Mouse (Mus musculus): ENCODE results near the gene Olfr742. TPM values are rescaled to one million over a fixed set of nuclear protein-coding genes. Genes with fewer than 3 reads are reported as not detected.

The Olfr742 gene
- polyA plus RNA-seq (2017; shearing (Covaris generic)) = not detected

DNA sequence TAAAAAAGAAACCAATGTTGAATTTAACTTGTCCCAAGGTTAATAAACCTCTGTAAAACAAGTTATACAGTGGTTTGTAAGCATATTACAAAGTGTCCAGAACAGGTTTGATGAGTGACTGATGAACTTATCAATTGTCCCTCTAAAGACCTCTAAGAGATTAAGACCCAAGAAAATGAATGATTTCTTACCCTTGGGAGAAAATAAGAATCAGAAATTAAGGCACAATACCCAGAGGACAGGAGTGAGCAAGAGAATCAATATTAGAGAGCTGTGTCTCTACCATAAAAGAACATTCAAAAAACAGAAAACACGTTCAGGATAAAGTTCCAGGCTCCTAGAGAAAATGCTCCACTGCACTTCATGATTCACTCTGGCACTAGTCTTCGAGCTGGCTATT, at the start of gene Olfr742:
TSS of gene Olfr742 (plus strand) at position 301 of the 400 bp plus-strand sequence.

DNA sequence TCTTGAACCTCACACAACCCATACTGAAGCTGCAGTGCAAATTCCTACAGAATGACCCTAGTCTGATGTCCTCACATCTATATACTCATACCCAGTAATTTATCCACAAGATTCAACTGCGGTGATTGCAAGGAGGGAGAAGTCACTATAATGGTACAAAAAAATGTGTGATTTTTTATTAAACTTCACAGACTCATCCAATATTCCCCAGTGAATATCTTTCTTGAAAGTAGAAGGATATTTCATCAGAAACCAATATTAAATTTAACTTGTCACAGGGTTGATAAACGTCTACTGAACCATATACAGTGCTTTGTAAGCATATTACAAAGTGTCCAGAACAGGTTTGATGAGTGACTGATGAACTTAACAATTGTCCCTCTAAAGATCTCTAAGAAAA, 31.0 kb upstream of the Olfr742 start, which contains the start of gene Olfr741:
TSS of gene Olfr741 (plus strand) at position 301 of the 400 bp plus-strand sequence.

GRCm38 (mm10) chr14:50521539-50521938, 18.1 kb downstream of the Olfr742 start, which contains the start of gene Olfr743:
TSS of gene Olfr743 (plus strand) at chr14:50521839.

Other genes with a start within 250 kb of the Olfr742 start
- under 1 TPM; 0.17 to 0.23 TPM for gene Olfr732, start 219.4 kb upstream of the Olfr742 start, polyA plus RNA-seq (2017; shearing (Covaris generic))
- under 1 TPM in 1 of 2 experiments, not detected in 1; 0.22 TPM for gene Olfr733, start 202.1 kb upstream of the Olfr742 start, polyA plus RNA-seq (2017; shearing (Covaris generic))
- gene Olfr734, start 176.8 kb upstream of the Olfr742 start, polyA plus RNA-seq (2017; shearing (Covaris generic)) = under 1 TPM in 1 of 2 experiments, not detected in 1; 0.04 TPM
- gene Olfr735, start 154.7 kb upstream of the Olfr742 start, polyA plus RNA-seq (2017; shearing (Covaris generic)) = not detected
- not detected for gene Tlr11, start 145.7 kb upstream of the Olfr742 start, polyA plus RNA-seq (2017; shearing (Covaris generic))
- gene Olfr736, start 122.4 kb upstream of the Olfr742 start, polyA plus RNA-seq (2017; shearing (Covaris generic)) = under 1 TPM in 1 of 2 experiments, not detected in 1; 0.12 TPM
- not detected for gene Olfr738, start 96.0 kb upstream of the Olfr742 start, polyA plus RNA-seq (2017; shearing (Covaris generic))
- gene Olfr739, start 85.0 kb upstream of the Olfr742 start, polyA plus RNA-seq (2017; shearing (Covaris generic)) = not detected
- not detected for gene Olfr740, start 58.1 kb upstream of the Olfr742 start, polyA plus RNA-seq (2017; shearing (Covaris generic))
- not detected for gene Olfr741, start 30.9 kb upstream of the Olfr742 start, polyA plus RNA-seq (2017; shearing (Covaris generic))
- under 1 TPM in 1 of 2 experiments, not detected in 1; 0.27 TPM for gene Olfr743, start 18.2 kb downstream of the Olfr742 start, polyA plus RNA-seq (2017; shearing (Covaris generic))
- not detected for gene Olfr744, start 111.3 kb downstream of the Olfr742 start, polyA plus RNA-seq (2017; shearing (Covaris generic))
- gene Olfr745, start 135.8 kb downstream of the Olfr742 start, polyA plus RNA-seq (2017; shearing (Covaris generic)) = 1 to 10 TPM in 1 of 2 experiments, under 1 TPM in 1; 0.19 to 1.2 TPM
- gene Olfr746, start 143.5 kb downstream of the Olfr742 start, polyA plus RNA-seq (2017; shearing (Covaris generic)) = not detected
- gene Olfr747, start 189.6 kb downstream of the Olfr742 start, polyA plus RNA-seq (2017; shearing (Covaris generic)) = not detected
- under 1 TPM in 1 of 2 experiments, not detected in 1; 0.71 TPM for gene Olfr748, start 203.8 kb downstream of the Olfr742 start, polyA plus RNA-seq (2017; shearing (Covaris generic))
- not detected for gene Olfr749, start 241.5 kb downstream of the Olfr742 start, polyA plus RNA-seq (2017; shearing (Covaris generic))